Mouse (Mus musculus) kidney, embryonic 15.5 days (tissue): Measurements from ENCODE around the gene Prss16. TPM values are rescaled to one million over a fixed set of nuclear protein-coding genes. Genes with fewer than 3 reads are reported as not detected.

Experiments
- ATAC-seq: fragments of 200-750 bp; cut with Nextera tagmentation; replicated peaks from 2 replicates; pipeline ENCODE4 v1.8.0; 2017; ENCODE audit warnings: moderate TSS enrichment; ENCODE audit not compliant: low FRiP score
- H3K27ac ChIP-seq: fragments of 300-500 bp; sonication (generic); 2 replicates; pipeline ENCODE4 v1.5.1; 2015; ENCODE audit warnings: mild to moderate bottlenecking, inconsistent platforms
- H3K27me3 ChIP-seq: fragments of 300-500 bp; sonication (generic); 2 replicates; pipeline ENCODE4 v1.6.1; 2015; ENCODE audit warnings: inconsistent platforms
- H3K36me3 ChIP-seq: fragments of 300-500 bp; sonication (generic); 2 replicates; pipeline ENCODE4 v1.6.1; 2015; ENCODE audit warnings: inconsistent platforms
- H3K4me1 ChIP-seq: fragments of 300-500 bp; sonication (generic); 2 replicates; pipeline ENCODE4 v1.6.1; 2015; ENCODE audit warnings: inconsistent platforms
- H3K4me2 ChIP-seq: fragments of 300-500 bp; sonication (generic); 2 replicates; pipeline ENCODE4 v1.6.1; 2015; ENCODE audit warnings: moderate library complexity, mild to moderate bottlenecking, inconsistent platforms
- H3K4me3 ChIP-seq: fragments of 300-500 bp; sonication (generic); replicated peaks from 2 replicates; pipeline ENCODE4 v1.5.1; 2015; ENCODE audit warnings: mild to moderate bottlenecking, inconsistent platforms
- H3K9ac ChIP-seq: fragments of 300-500 bp; sonication (generic); 2 replicates; pipeline ENCODE4 v1.6.1; 2015; ENCODE audit warnings: mild to moderate bottlenecking, inconsistent platforms
- H3K9me3 ChIP-seq: fragments of 300-500 bp; sonication (generic); replicated peaks from 2 replicates; pipeline ENCODE4 v1.6.1; 2016; ENCODE audit warnings: inconsistent platforms
- WGBS: fragments of 180-500 bp; shearing (Covaris S2); methylation state at CpG from one replicate; pipeline ENCODE4 v1.1.7; 2015; ENCODE audit warnings: mixed read lengths; 5-methylcytosine and 5-hydroxymethylcytosine counted together
- polyA plus RNA-seq: library from polyadenylated mRNA; unstranded; fragments of >200 nt; fragmentation: Nextera tagmentation; extraction: Ambion mirVana; gene quantifications from 2 replicates; pipeline ENCODE4 v1.2.1, GENCODE M21; 2015

Gene Prss16
- polyA plus RNA-seq, 1 experiment from 2014 or later: 0.14 TPM

DNA sequence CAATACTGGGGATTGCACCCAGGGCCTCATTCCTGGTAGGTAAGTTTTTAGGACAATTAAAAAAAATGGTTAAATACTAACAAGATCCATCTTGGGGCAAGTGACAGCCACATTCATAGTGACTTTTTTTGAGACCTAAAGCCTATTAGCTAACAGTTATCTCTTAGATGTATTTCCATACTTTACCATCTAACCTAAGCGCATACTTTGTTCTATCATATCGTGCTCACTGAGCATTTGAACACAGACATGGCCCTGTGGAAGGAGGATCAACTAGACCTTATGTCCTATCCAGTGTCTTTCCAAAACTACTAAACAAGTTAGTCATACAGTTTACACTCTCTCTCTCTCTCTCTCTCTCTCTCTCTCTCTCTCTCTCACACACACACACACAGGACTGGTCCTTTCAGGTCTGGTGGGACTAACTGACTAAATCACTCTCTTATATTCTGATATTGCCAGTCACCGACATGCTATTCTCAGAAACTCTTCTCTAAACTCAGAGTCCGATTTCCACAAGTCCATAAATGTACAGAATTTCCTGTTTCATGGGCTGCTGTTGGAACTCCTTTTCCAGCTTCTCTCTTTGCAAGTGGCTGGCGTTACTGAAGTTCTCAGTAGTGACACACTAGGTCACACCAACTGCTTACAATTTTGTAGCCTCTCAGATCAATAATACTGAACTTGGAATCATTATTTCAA is 24.4 kb upstream of the Prss16 start:
- WGBS: 40% methylated on average over 5 of the region's 5 CpGs
- Histone ChIP-seq H3K4me1 (peaks cover 38% of the 10 kb centered on the region), H3K9ac (peak overlapping the region; percentile 55), H3K4me3 (peak overlapping the region; percentile 45), H3K36me3 (no peaks in the 10 kb centered on the region), H3K4me2 (peak overlapping the region; percentile 59), H3K27me3 (no peaks in the 10 kb centered on the region), H3K27ac (peak overlapping the region; percentile 92), H3K9me3 (no peaks in the 10 kb centered on the region)
- ATAC-seq: no peak

DNA sequence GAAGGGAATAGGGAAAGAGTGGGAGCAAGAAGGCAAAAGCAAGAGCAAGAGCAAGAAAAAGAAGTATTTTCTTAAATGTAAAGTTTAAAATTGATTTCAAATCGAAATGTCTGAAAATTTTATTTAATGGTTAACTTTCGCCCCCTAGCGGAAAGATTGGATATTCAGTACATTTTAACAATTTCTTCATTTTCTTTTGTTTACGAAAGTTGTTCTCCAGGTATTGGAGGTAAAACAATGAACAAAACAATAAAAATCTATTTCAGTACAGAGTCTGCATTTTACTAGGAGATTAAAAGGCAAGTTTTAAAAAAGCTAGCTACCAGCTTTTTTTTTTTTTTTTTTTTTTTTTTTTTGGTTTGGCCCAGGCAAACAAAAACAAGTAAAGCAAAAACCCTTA is 21.0 kb upstream of the Prss16 start:
- H3K9ac ChIP-seq: no peak overlapping the region
- H3K4me2 ChIP-seq: no peak overlapping the region
- no peak overlapping the region for H3K4me3 ChIP-seq
- ATAC-seq: no peak
- no peaks in the 10 kb centered on the region for H3K9me3 ChIP-seq
- 13% methylated on average over 4 of the region's 4 CpGs for WGBS
- no peak overlapping the region for H3K27ac ChIP-seq
- no peaks in the 10 kb centered on the region for H3K36me3 ChIP-seq
- peaks cover 37% of the 10 kb centered on the region for H3K4me1 ChIP-seq
- H3K27me3 ChIP-seq: no peaks in the 10 kb centered on the region

- no peak overlapping the region for H3K27ac ChIP-seq
- no peak overlapping the region for H3K4me3 ChIP-seq
- peak overlapping the region; percentile 65; the same call in 1 of the 2 replicates for H3K4me2 ChIP-seq
- no peaks in the 10 kb centered on the region for H3K27me3 ChIP-seq
- H3K9ac ChIP-seq: no peak overlapping the region
- peaks cover 37% of the 10 kb centered on the region for H3K4me1 ChIP-seq
- no peak for ATAC-seq
- no peaks in the 10 kb centered on the region for H3K36me3 ChIP-seq
- H3K9me3 ChIP-seq: no peaks in the 10 kb centered on the region
- 40% methylated on average over 8 of the region's 8 CpGs for WGBS
These were observed 20.4 kb upstream of the Prss16 start for GRCm38 (mm10) chr13:22029928-22030327.

GRCm38 (mm10) chr13:22028673-22029460 is 19.3 kb upstream of the Prss16 start:
- Histone ChIP-seq H3K27ac (peak overlapping the region; percentile 86), H3K9ac (peak overlapping the region; percentile 43; the same call in 1 of the 2 replicates), H3K27me3 (no peaks in the 10 kb centered on the region), H3K9me3 (no peaks in the 10 kb centered on the region), H3K4me1 (peaks cover 28% of the 10 kb centered on the region), H3K36me3 (no peaks in the 10 kb centered on the region), H3K4me2 (peak overlapping the region; percentile 65), H3K4me3 (peak overlapping the region; percentile 53)
- WGBS: 1% methylated on average over 40 of the region's 40 CpGs
- peak; percentile 78 for ATAC-seq

DNA sequence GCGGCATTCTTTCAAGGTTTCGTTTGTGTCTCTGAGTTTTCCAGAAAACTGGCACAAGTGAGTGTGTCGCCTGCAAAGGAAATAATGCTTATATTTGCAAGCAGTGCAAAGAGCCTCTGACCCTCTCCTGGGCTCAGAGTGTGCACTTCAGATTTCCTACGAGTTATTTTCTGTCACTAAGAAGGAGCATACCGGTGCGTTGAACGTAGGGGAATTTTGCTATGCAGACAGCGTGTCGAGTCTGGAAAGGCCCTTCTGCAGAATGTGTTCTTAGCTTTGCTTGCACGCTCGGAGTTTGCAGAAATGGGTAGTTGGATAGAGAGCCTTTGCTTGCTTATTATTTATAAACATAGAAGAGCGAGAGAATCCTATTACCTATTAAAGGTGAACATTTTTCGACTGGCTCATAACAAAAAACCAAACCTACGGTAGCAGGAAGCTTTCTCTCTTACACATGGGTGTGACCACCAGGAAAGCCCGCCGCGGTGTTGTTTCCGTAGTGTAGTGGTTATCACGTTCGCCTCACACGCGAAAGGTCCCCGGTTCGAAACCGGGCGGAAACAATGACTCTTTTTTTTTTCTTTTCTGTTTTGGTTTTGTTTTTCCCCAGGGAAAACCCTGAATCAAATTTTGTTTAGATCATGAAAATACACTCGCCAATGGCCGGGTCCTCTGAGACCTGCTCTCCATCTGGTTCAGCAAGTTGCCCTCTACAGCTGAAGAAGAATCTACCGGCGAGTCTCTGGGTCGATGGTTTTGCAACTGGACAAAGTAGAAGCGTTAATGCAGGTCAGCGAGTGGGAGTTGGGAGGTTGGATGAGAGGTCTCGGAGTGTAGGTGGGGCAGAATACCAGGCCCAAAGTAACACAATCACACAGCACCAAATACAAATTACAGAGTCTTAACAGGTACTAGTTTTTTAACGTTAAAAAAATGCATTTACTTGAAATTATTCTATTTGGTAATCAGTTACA is 16.8 kb upstream of the Prss16 start:
- Histone ChIP-seq H3K9ac (peak overlapping the region; percentile 49), H3K27me3 (no peaks in the 10 kb centered on the region), H3K36me3 (no peaks in the 10 kb centered on the region), H3K4me1 (peaks cover 23% of the 10 kb centered on the region), H3K27ac (peak overlapping the region; percentile 67; the same call in 1 of the 2 replicates), H3K9me3 (no peaks in the 10 kb centered on the region), H3K4me2 (peak overlapping the region; percentile 71), H3K4me3 (peak overlapping the region; percentile 59)
- ATAC-seq: no peak
- 1% methylated on average over 35 of the region's 35 CpGs for WGBS

DNA sequence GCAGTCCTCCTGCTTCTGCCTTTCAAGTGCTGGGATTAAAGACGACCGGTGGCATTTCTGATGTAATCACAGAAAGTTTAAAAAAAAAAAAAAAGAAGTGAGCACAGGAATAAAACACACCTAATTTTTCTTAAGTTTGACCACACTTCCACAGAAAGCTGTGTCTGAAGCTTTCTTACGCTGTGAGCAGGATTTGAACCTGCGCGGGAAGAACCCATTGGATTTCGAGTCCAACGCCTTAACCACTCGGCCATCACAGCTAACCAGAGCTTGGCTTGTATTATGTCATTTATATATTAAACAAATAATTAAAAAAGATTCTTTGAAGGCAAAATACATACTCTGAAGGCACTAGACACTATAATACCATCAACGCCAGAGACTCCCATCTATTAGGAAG is 12.7 kb upstream of the Prss16 start:
- peak overlapping the region; percentile 55 for H3K4me3 ChIP-seq
- H3K9me3 ChIP-seq: no peaks in the 10 kb centered on the region
- peak overlapping the region; percentile 79 for H3K4me2 ChIP-seq
- peak overlapping the region; percentile 30 for H3K9ac ChIP-seq
- peaks cover 25% of the 10 kb centered on the region for H3K27me3 ChIP-seq
- H3K27ac ChIP-seq: no peak overlapping the region; the same call in 1 of the 2 replicates
- no peaks in the 10 kb centered on the region for H3K36me3 ChIP-seq
- ATAC-seq: peak; percentile 55
- under 1% methylated on average over 9 of the region's 9 CpGs for WGBS
- peaks cover 12% of the 10 kb centered on the region; the same call in 1 of the 2 replicates for H3K4me1 ChIP-seq

DNA sequence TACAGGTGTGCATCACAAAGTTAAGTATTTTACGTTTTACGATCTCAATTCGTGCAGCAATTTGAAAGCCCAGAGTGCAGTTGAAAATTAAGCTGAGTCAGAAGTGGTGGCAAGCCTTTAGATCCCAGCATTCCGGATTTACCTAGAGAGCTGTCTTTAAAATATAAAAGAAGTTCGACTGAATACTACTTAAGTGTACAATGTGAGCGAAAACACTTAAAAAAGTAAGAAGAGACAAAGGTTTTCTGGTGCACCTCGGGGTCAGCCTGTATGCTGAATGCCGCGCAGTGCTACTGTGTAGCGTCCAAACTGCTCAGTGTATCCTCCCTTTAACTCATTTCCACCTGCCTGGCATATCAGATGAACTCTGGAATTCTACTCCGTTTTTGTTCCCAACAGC is 12.0 kb upstream of the Prss16 start:
- Histone ChIP-seq H3K4me3 (peak overlapping the region; percentile 55), H3K27me3 (peaks cover 25% of the 10 kb centered on the region), H3K9ac (peak overlapping the region; percentile 30), H3K4me1 (peaks cover 12% of the 10 kb centered on the region; the same call in 1 of the 2 replicates), H3K4me2 (peak overlapping the region; percentile 79), H3K9me3 (no peaks in the 10 kb centered on the region), H3K27ac (no peak overlapping the region; the same call in 1 of the 2 replicates), H3K36me3 (no peaks in the 10 kb centered on the region)
- WGBS: under 1% methylated on average over 11 of the region's 11 CpGs
- ATAC-seq: peak; percentile 41; the same call in 1 of the 2 replicates

- Histone ChIP-seq H3K4me3 (peak overlapping the region; percentile 55), H3K27me3 (peaks cover 31% of the 10 kb centered on the region), H3K4me2 (peak overlapping the region; percentile 79), H3K36me3 (no peaks in the 10 kb centered on the region), H3K9ac (peak overlapping the region; percentile 30), H3K27ac (no peak overlapping the region), H3K4me1 (peaks cover 9% of the 10 kb centered on the region; the same call in 1 of the 2 replicates), H3K9me3 (no peaks in the 10 kb centered on the region)
- ATAC-seq: peak; percentile 82
- WGBS: under 1% methylated on average over 8 of the region's 8 CpGs
These were observed 11.4 kb upstream of the Prss16 start for GRCm38 (mm10) chr13:22020901-22021339.

- Histone ChIP-seq H3K4me1 (peaks cover 5% of the 10 kb centered on the region; the same call in 1 of the 2 replicates), H3K27me3 (peaks cover 37% of the 10 kb centered on the region), H3K9me3 (no peaks in the 10 kb centered on the region), H3K9ac (peak overlapping the region; percentile 29), H3K4me2 (peak overlapping the region; percentile 79), H3K27ac (no peak overlapping the region), H3K36me3 (no peaks in the 10 kb centered on the region), H3K4me3 (peak overlapping the region; percentile 55)
- WGBS: under 1% methylated on average over 44 of the region's 44 CpGs
- ATAC-seq: peak; percentile 54; the same call in 1 of the 2 replicates
These were observed 10.6 kb upstream of the Prss16 start for GRCm38 (mm10) chr13:22019934-22020835.

DNA sequence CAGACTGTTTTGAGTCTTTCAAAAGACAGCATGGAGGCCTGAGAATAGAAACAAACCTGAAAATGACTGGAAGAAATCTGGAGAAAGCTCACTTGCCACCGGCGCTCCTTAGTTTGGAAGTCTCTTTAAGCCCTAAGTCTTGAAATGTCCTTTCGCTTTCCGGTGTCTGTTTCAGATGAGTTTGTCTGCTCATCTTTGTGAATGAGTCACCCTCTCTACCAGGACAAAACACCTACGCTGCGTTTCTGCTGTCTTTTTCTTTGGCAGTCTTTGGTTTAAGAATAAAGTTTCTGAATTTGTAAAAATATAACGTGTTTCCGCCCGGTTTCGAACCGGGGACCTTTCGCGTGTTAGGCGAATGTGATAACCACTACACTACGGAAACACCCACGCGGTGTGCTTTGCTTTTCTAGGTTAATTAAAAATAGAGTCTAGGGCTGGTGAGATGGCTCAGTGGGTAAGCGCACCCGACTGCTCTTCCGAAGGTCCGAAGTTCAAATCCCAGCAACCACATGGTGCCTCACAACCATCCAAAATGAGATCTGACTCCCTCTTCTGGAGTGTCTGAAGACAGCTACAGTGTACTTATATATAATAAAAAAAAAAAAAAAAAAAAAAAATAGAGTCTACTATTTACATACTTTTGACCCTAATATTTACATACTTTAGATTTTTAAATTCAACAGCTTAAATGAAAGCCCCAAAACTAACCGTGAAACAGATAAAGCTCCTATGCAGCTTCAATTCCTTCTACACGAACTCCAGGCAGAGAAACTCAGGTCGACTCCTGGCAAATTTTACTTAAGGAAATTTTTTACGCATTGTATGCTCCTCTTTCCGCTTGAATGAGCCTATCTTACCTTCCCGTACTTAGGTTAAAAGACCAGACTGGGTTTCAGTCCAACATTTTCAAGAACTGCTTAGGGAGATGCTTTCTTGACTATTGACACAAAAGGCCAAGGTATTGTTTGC is 6.2 kb upstream of the Prss16 start:
- WGBS: 15% methylated on average over 27 of the region's 27 CpGs
- Histone ChIP-seq H3K9me3 (no peaks in the 10 kb centered on the region), H3K4me1 (peaks cover 10% of the 10 kb centered on the region; the same call in 1 of the 2 replicates), H3K4me2 (peak overlapping the region; percentile 42), H3K4me3 (peak overlapping the region; percentile 15; the same call in 1 of the 2 replicates), H3K36me3 (no peaks in the 10 kb centered on the region), H3K27me3 (peaks cover 75% of the 10 kb centered on the region), H3K27ac (no peak overlapping the region), H3K9ac (no peak overlapping the region)
- ATAC-seq: peak; percentile 82
